11 mouse cellular contexts compared by ENCODE assay signal in the genomic region with DNA sequence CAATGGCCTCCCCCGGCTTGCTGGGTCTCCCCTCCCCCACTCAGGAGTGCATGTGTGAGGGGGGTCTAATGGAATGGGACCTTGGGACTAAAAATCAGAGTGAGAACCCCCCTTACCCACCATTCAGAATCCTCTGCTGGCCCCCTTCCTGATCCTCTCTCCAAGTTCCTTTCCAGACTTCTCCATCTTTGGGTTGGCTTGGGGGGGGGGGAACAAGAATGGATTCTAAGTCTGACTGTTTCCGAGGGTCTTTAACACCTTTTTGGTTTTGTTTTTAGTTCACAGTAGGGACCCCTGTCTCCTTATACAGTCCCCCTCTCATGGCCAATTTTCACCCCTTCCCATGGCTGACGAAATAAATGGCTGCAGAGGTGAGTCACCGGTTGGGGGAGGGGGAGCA. TPM values are rescaled to one million over a fixed set of nuclear protein-coding genes. Genes with fewer than 3 reads are reported as not detected.
DNase-seq lines count a peak whose midpoint lies in the region; ATAC-seq lines count a peak whose summit lies in the region.
"Had no signal": no experiment of that assay in that cellular context is flagged by ENCODE, and none has a peak within 500 bp of the region (broad histone marks: within the 10 kb centered on the region; RNA-seq: fewer than 3 reads in every experiment).

Gene Vgf, plus strand, starts transcription at position 301 of the 400 bp plus-strand sequence.

- 0 out of 2 replicates have a peak within 1 kb of the TSS, but pooled peaks have one; percentile 8 for H3K4me2 ChIP-seq in embryonic facial prominence, embryonic 12.5 days (replicated peaks)
- peak within 1 kb of the TSS; percentile 47 for H3K4me2 ChIP-seq in hindbrain, embryonic 13.5 days
- H3K4me2 ChIP-seq in midbrain, embryonic 12.5 days (replicated peaks) = peak within 1 kb of the TSS; percentile 41

- no peak within 1 kb of the TSS for H3K4me3 ChIP-seq in embryonic facial prominence, embryonic 12.5 days
- peak within 1 kb of the TSS; percentile 27 for H3K4me3 ChIP-seq in hindbrain, embryonic 13.5 days
- 0 out of 2 replicates have a peak within 1 kb of the TSS, but pooled peaks have one; percentile 10 for H3K4me3 ChIP-seq in midbrain, embryonic 12.5 days

- DNase-seq in layer of hippocampus, adult 18-20 months (ENCODE audit: low spot score in 2 of 2) = no peak
- no peak for DNase-seq in layer of hippocampus, adult 9-10 months (ENCODE audit: low spot score)
- no peak for DNase-seq in urinary bladder, postnatal 25 days (ENCODE audit: low spot score)
- no peak for DNase-seq in right cerebral cortex, postnatal 4 days
- no peak for DNase-seq in urinary bladder, postnatal 36 days (ENCODE audit: low spot score in 2 of 2)
- DNase-seq: cerebellum, adult 9-11 months; heart, adult 11 months had no signal

- H3K4me1 ChIP-seq in embryonic facial prominence, embryonic 12.5 days = peaks cover 23% of the 10 kb centered on the region
- peaks cover 35% of the 10 kb centered on the region for H3K4me1 ChIP-seq in hindbrain, embryonic 13.5 days (replicated peaks)
- H3K4me1 ChIP-seq in midbrain, embryonic 12.5 days = peaks cover 28% of the 10 kb centered on the region

- H3K9me3 ChIP-seq in embryonic facial prominence, embryonic 12.5 days = no peaks in the 10 kb centered on the region
- H3K9me3 ChIP-seq in hindbrain, embryonic 13.5 days = no peaks in the 10 kb centered on the region
- H3K9me3 ChIP-seq in midbrain, embryonic 12.5 days = no peaks in the 10 kb centered on the region

- WGBS in embryonic facial prominence, embryonic 12.5 days = 27% methylated on average over 3 of the region's 4 CpGs
- WGBS in hindbrain, embryonic 13.5 days = 26% methylated on average over 4 of the region's 4 CpGs
- WGBS in midbrain, embryonic 12.5 days = 43% methylated on average over 4 of the region's 4 CpGs

- H3K36me3 ChIP-seq in embryonic facial prominence, embryonic 12.5 days = no peaks in the 10 kb centered on the region
- no peaks in the 10 kb centered on the region for H3K36me3 ChIP-seq in hindbrain, embryonic 13.5 days
- H3K36me3 ChIP-seq in midbrain, embryonic 12.5 days = no peaks in the 10 kb centered on the region

- peaks cover 72% of the 10 kb centered on the region for H3K27me3 ChIP-seq in embryonic facial prominence, embryonic 12.5 days
- peaks cover 80% of the 10 kb centered on the region for H3K27me3 ChIP-seq in hindbrain, embryonic 13.5 days
- H3K27me3 ChIP-seq in midbrain, embryonic 12.5 days = peaks cover 71% of the 10 kb centered on the region
- H3K27me3 ChIP-seq: Patski had no signal

- no peak within 1 kb of the TSS for H3K9ac ChIP-seq in embryonic facial prominence, embryonic 12.5 days
- H3K9ac ChIP-seq in hindbrain, embryonic 13.5 days = no peak within 1 kb of the TSS
- H3K9ac ChIP-seq in midbrain, embryonic 12.5 days (replicated peaks) = no peak within 1 kb of the TSS

- no peak within 1 kb of the TSS for H3K27ac ChIP-seq in embryonic facial prominence, embryonic 12.5 days
- no peak within 1 kb of the TSS for H3K27ac ChIP-seq in hindbrain, embryonic 13.5 days
- no peak within 1 kb of the TSS for H3K27ac ChIP-seq in midbrain, embryonic 12.5 days (replicated peaks)

- ATAC-seq in embryonic facial prominence, embryonic 12.5 days (ENCODE audit: insufficient number of reproducible peaks, insufficient read depth, low FRiP score, low TSS enrichment) = no peak
- no peak for ATAC-seq in hindbrain, embryonic 13.5 days (ENCODE audit: low FRiP score)
- ATAC-seq in midbrain, embryonic 12.5 days (ENCODE audit: low FRiP score, low read depth) = no peak
- ATAC-seq: Patski had no signal

RNA-seq across cellular contexts. Expression of gene Vgf, which starts in this region (rescaled TPM):
- 100 to 1,000 TPM; 228 to 230 TPM for total RNA-seq in layer of hippocampus, adult 18-20 months (2021)
- 1.2 and 2.5 TPM in 2 replicates for polyA plus RNA-seq in embryonic facial prominence, embryonic 12.5 days (2016; fragmentation: Nextera tagmentation; extraction: Ambion mirVana)
- 1.6 and 1.9 TPM in 2 replicates for polyA plus RNA-seq in hindbrain, embryonic 13.5 days (2015; fragmentation: Nextera tagmentation; extraction: Ambion mirVana)
- polyA plus RNA-seq in midbrain, embryonic 12.5 days (2016; fragmentation: Nextera tagmentation; extraction: Ambion mirVana) = 0.85 and 0.91 TPM in 2 replicates
